Mouse (Mus musculus) heart, adult 2 months (tissue): ENCODE results near the gene 4930469K13Rik.

Experiments
- CTCF ChIP-seq: fragments of 200-600 bp; IDR thresholded peaks from 2 replicates; pipeline ENCODE4 v1.8.1; 2022; ENCODE audit warnings: antibody characterized with exemption, mild to moderate bottlenecking, moderate library complexity
- EP300 ChIP-seq: fragments of 200-500 bp; IDR thresholded peaks from 2 replicates; pipeline ENCODE4 v1.6.1; 2011; ENCODE audit warnings: low read depth, low read length, control low read depth; ENCODE audit not compliant: insufficient read depth
- POLR2A ChIP-seq: fragments of 200-500 bp; IDR thresholded peaks from 2 replicates; pipeline ENCODE4 v1.6.1; 2011; ENCODE audit warnings: mild to moderate bottlenecking, low read depth, low read length, control low read depth; ENCODE audit not compliant: insufficient read depth

DNA sequence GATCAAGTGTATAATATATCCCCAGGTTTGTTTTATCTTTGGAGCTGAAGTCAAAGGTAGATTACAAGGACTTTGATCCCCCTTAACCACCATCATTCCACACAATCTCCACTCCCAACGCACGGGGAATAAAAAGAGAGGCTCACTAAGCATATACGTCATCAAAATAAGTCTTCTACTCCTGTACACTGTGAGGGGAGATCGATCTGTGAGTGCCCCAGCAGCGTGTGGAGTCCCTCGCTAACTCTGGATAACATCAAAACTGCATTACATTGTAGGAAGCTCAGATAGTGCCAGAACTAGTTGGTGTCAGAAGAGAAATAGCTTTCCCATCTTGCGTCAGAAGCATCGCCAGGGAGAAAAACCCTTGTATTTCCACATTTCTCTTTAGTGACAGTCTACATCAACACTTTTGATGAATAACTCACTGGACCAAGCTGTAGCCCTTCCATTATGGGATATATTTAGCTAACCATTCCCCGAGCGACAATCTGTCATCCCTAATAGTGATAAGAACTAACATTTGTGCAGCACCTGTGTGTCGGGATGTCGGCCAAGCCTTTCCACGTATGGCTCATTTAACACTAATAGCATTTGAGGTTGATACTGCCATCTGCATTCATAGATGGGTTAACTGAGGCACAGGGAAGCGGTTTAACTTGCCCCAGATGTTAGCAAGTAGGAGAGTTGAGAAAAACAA, 123.9 kb downstream of the 4930469K13Rik start:
- no peak for TF ChIP-seq POLR2A
- no peak for TF ChIP-seq CTCF
- TF ChIP-seq EP300, result no peak
